Mouse (Mus musculus): ENCODE measurements around the gene Bptf. TPM values are rescaled to one million over a fixed set of nuclear protein-coding genes. Genes with fewer than 3 reads are reported as not detected.

The Bptf gene
- polyA plus RNA-seq, 1 experiment from 2014 or later: 28.2 TPM

GRCm38 (mm10) chr11:107011669-107012323, 120.1 kb downstream of the Bptf start:
- no peak for ATAC-seq (ENCODE audit: low read depth)
- Histone ChIP-seq H3K9me3 (ENCODE audit: control insufficient read depth, low read length) (peaks cover 2% of the 10 kb centered on the region; the same call in 1 of the 2 replicates), H3K9ac (ENCODE audit: low read length) (peak overlapping the region; percentile 88), H3K4me2 (ENCODE audit: low read depth, low read length) (peak overlapping the region; percentile 65), H3K27me3 (ENCODE audit: control insufficient read depth, insufficient read depth, low read depth, low read length) (no peaks in the 10 kb centered on the region), H3K36me3 (ENCODE audit: control insufficient read depth, insufficient read depth, low read length) (no peaks in the 10 kb centered on the region), H3K27ac (ENCODE audit: low read length) (peak overlapping the region; percentile 100), H3K4me1 (replicated peaks; ENCODE audit: control insufficient read depth, insufficient read depth, low read length) (peaks cover 12% of the 10 kb centered on the region), H3K4me3 (ENCODE audit: low read length) (peak overlapping the region; percentile 64)
- WGBS: 22% methylated on average over 18 of the region's 18 CpGs

- Histone ChIP-seq H3K36me3 (ENCODE audit: control insufficient read depth, insufficient read depth, low read length) (no peaks in the 10 kb centered on the region), H3K27ac (ENCODE audit: low read length) (peak overlapping the region; percentile 100; the same call in 1 of the 2 replicates), H3K9ac (ENCODE audit: low read length) (no peak overlapping the region; the same call in 1 of the 2 replicates), H3K9me3 (ENCODE audit: control insufficient read depth, low read length) (peaks cover 2% of the 10 kb centered on the region; the same call in 1 of the 2 replicates), H3K4me3 (ENCODE audit: low read length) (no peak overlapping the region), H3K27me3 (ENCODE audit: control insufficient read depth, insufficient read depth, low read depth, low read length) (no peaks in the 10 kb centered on the region), H3K4me1 (replicated peaks; ENCODE audit: control insufficient read depth, insufficient read depth, low read length) (peaks cover 12% of the 10 kb centered on the region), H3K4me2 (ENCODE audit: low read depth, low read length) (peak overlapping the region; percentile 65; the same call in 1 of the 2 replicates)
- 76% methylated on average over 7 of the region's 7 CpGs for WGBS
- ATAC-seq (ENCODE audit: low read depth): no peak
Measured at GRCm38 (mm10) chr11:107011171-107011570, 120.8 kb downstream of the Bptf start.

DNA sequence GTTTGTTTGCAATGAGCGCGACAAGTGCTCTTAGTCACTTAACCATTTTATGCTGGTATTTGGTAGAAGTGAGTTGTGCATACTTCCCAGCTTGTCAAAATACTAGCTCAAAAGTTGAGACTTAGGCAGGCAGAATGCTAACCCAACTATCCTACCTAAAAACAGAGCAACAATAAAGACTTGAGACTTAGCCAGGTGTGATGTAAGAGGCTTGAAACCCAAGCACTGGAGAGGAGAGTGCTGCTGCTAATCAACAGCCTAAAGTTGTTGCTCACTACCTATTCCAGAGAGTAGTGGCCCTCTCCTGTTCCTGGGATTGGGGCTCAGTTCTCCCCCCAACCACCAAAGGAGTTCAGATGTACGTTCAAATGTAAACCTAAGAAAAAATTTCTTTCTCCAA, 121.5 kb downstream of the Bptf start:
- 90% methylated on average over 3 of the region's 3 CpGs for WGBS
- peaks cover 12% of the 10 kb centered on the region for H3K4me1 ChIP-seq (replicated peaks; ENCODE audit: control insufficient read depth, insufficient read depth, low read length)
- H3K27me3 ChIP-seq (ENCODE audit: control insufficient read depth, insufficient read depth, low read depth, low read length): no peaks in the 10 kb centered on the region
- ATAC-seq (ENCODE audit: low read depth): no peak
- no peaks in the 10 kb centered on the region for H3K36me3 ChIP-seq (ENCODE audit: control insufficient read depth, insufficient read depth, low read length)
- H3K9ac ChIP-seq (ENCODE audit: low read length): no peak overlapping the region
- H3K27ac ChIP-seq (ENCODE audit: low read length): no peak overlapping the region
- no peak overlapping the region for H3K4me3 ChIP-seq (ENCODE audit: low read length)
- no peak overlapping the region for H3K4me2 ChIP-seq (ENCODE audit: low read depth, low read length)
- H3K9me3 ChIP-seq (ENCODE audit: control insufficient read depth, low read length): peaks cover 2% of the 10 kb centered on the region; the same call in 1 of the 2 replicates

DNA sequence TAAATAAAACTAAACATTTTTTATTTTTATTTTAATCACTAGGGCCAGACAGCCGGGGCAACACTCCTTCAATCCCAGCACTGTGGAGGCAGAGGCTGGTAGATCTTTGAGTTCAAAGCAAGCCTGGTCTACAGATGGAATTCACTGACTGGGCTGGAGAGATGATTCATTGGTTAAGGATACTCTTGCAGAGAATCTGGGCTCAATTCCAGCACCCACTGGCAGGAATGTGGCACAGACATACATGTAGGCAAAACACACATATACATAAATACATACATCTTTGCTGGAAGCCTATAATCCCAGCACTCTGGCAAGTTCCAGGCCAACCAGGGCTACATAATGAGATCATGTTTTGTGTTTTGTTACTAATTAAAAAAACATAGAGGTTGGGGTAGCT, 126.4 kb downstream of the Bptf start:
- no peak overlapping the region for H3K4me3 ChIP-seq (ENCODE audit: low read length)
- 66% methylated on average over 1 of the region's 1 CpGs for WGBS
- H3K36me3 ChIP-seq (ENCODE audit: control insufficient read depth, insufficient read depth, low read length): no peaks in the 10 kb centered on the region
- H3K9me3 ChIP-seq (ENCODE audit: control insufficient read depth, low read length): no peaks in the 10 kb centered on the region
- no peak overlapping the region for H3K27ac ChIP-seq (ENCODE audit: low read length)
- no peak for ATAC-seq (ENCODE audit: low read depth)
- H3K4me1 ChIP-seq (replicated peaks; ENCODE audit: control insufficient read depth, insufficient read depth, low read length): 0 out of 2 replicates have a peak, but pooled peaks cover 5% of the 10 kb centered on the region
- H3K27me3 ChIP-seq (ENCODE audit: control insufficient read depth, insufficient read depth, low read depth, low read length): no peaks in the 10 kb centered on the region
- H3K4me2 ChIP-seq (ENCODE audit: low read depth, low read length): no peak overlapping the region
- H3K9ac ChIP-seq (ENCODE audit: low read length): no peak overlapping the region

- Histone ChIP-seq H3K4me2 (ENCODE audit: low read depth, low read length) (no peak overlapping the region), H3K4me1 (replicated peaks; ENCODE audit: control insufficient read depth, insufficient read depth, low read length) (peaks cover 5% of the 10 kb centered on the region), H3K4me3 (ENCODE audit: low read length) (no peak overlapping the region), H3K36me3 (ENCODE audit: control insufficient read depth, insufficient read depth, low read length) (no peaks in the 10 kb centered on the region), H3K9ac (ENCODE audit: low read length) (no peak overlapping the region), H3K27me3 (ENCODE audit: control insufficient read depth, insufficient read depth, low read depth, low read length) (no peaks in the 10 kb centered on the region), H3K9me3 (ENCODE audit: control insufficient read depth, low read length) (no peaks in the 10 kb centered on the region), H3K27ac (ENCODE audit: low read length) (peak overlapping the region; percentile 39)
- ATAC-seq (ENCODE audit: low read depth): 0 out of 2 replicates have a peak, but pooled peaks have one; percentile 17
- WGBS: 49% methylated on average over 7 of the region's 8 CpGs
Measured at GRCm38 (mm10) chr11:107001760-107002675, 129.9 kb downstream of the Bptf start.

DNA sequence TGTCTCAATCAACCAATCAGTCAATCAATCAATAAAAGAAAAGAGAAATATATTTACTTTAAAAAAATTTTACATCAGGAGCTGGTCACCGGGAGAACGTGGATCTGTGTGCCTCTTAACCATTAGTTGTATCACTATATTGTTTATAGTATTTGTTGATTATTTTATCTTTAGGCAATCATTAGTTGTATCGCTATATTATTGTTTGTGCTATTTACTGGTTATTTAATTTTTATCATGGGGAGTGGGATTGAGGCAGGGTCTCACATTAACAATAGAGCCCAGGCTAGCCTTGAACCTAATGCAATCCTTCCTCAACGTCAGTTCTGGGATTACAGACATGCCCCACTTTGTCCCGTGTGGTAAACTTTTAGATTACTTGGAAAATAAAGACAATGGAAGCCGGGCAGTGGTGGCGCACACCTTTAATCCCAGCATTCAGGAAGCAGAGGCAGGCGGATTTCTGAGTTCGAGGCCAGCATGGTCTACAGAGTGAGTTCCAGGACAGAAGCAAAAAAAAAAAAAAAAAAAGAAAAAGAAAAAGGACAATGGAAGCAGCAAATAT, 131.9 kb downstream of the Bptf start:
- WGBS: 78% methylated on average over 9 of the region's 9 CpGs
- Histone ChIP-seq H3K9me3 (ENCODE audit: control insufficient read depth, low read length) (no peaks in the 10 kb centered on the region), H3K27ac (ENCODE audit: low read length) (peak overlapping the region; percentile 86), H3K27me3 (ENCODE audit: control insufficient read depth, insufficient read depth, low read depth, low read length) (no peaks in the 10 kb centered on the region), H3K9ac (ENCODE audit: low read length) (peak overlapping the region; percentile 76), H3K36me3 (ENCODE audit: control insufficient read depth, insufficient read depth, low read length) (peaks cover 14% of the 10 kb centered on the region), H3K4me2 (ENCODE audit: low read depth, low read length) (peak overlapping the region; percentile 70), H3K4me1 (replicated peaks; ENCODE audit: control insufficient read depth, insufficient read depth, low read length) (peaks cover 10% of the 10 kb centered on the region), H3K4me3 (ENCODE audit: low read length) (peak overlapping the region; percentile 46)
- ATAC-seq (ENCODE audit: low read depth): no peak

GRCm38 (mm10) chr11:106999151-106999948, 132.6 kb downstream of the Bptf start, which contains the start of gene Kpna2:
TSS of gene Kpna2 (minus strand) at chr11:106999541.
- under 1% methylated on average over 61 of the region's 62 CpGs for WGBS
- H3K9me3 ChIP-seq (ENCODE audit: control insufficient read depth, low read length): no peaks in the 10 kb centered on the region

DNA sequence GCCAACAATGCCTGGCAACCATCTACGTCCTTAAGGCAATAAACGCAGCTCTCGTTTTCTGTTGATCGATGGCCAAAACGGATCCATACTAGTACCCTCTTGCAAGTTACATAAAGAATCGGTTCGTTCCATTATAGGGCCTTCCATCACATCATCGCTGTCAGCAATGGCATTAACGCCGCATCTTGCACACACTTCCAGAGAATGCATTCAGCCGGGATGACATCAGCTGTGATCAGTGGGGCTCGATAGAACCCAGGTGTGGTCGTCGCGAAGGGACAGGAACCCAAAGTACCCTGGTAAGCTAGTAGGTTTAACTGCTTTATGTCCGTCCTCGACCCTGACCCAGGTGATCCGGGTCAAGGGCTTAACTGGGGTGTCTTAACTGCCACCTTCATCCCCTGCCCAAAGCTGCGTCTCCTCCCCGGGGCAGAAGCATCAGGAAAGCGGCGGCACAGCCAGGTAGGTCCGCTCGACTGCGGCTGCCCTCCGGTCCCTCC, 133.2 kb downstream of the Bptf start:
- peak overlapping the region; percentile 93 for H3K9ac ChIP-seq (ENCODE audit: low read length)
- peak overlapping the region; percentile 94 for H3K27ac ChIP-seq (ENCODE audit: low read length)
- ATAC-seq (ENCODE audit: low read depth): peak; percentile 36
- no peaks in the 10 kb centered on the region for H3K9me3 ChIP-seq (ENCODE audit: control insufficient read depth, low read length)
- peaks cover 23% of the 10 kb centered on the region for H3K36me3 ChIP-seq (ENCODE audit: control insufficient read depth, insufficient read depth, low read length)
- peak overlapping the region; percentile 70 for H3K4me2 ChIP-seq (ENCODE audit: low read depth, low read length)
- 0% methylated on average over 26 of the region's 26 CpGs for whole genome bisulfite sequencing
- peak overlapping the region; percentile 100 for H3K4me3 ChIP-seq (ENCODE audit: low read length)
- H3K4me1 ChIP-seq (replicated peaks; ENCODE audit: control insufficient read depth, insufficient read depth, low read length): peaks cover 14% of the 10 kb centered on the region
- H3K27me3 ChIP-seq (ENCODE audit: control insufficient read depth, insufficient read depth, low read depth, low read length): no peaks in the 10 kb centered on the region

More at GRCm38 (mm10) chr11:106999151-106999948, 132.6 kb downstream of the Bptf start, which contains the start of gene Kpna2:
- H3K9ac ChIP-seq (ENCODE audit: low read length): peak within 1 kb of the TSS; percentile 93
- peaks cover 20% of the 10 kb centered on the region for H3K36me3 ChIP-seq (ENCODE audit: control insufficient read depth, insufficient read depth, low read length)
- peak within 1 kb of the TSS; percentile 94 for H3K27ac ChIP-seq (ENCODE audit: low read length)
- H3K4me2 ChIP-seq (ENCODE audit: low read depth, low read length): peak within 1 kb of the TSS; percentile 70
- peak within 1 kb of the TSS; percentile 100 for H3K4me3 ChIP-seq (ENCODE audit: low read length)
- peaks cover 14% of the 10 kb centered on the region for H3K4me1 ChIP-seq (replicated peaks; ENCODE audit: control insufficient read depth, insufficient read depth, low read length)
- H3K27me3 ChIP-seq (ENCODE audit: control insufficient read depth, insufficient read depth, low read depth, low read length): no peaks in the 10 kb centered on the region
- ATAC-seq (ENCODE audit: low read depth): peak; percentile 93

Data from lung, embryonic 16.5 days (tissue).